Mouse (Mus musculus): Measurements from ENCODE around the gene Taf11. TPM values are rescaled to one million over a fixed set of nuclear protein-coding genes. Genes with fewer than 3 reads are reported as not detected.
A peak's percentile ranks its signal among the peaks of the same experiment; 100 is the strongest.

Gene Taf11
- polyA plus RNA-seq, 1 experiment from 2014 or later, result 47.1 TPM

- no peak for ATAC-seq (ENCODE audit: insufficient number of reproducible peaks, insufficient read depth, low FRiP score, low read depth)
- Histone ChIP-seq H3K9me3 (ENCODE audit: control insufficient read depth, low read length) (no peaks in the 10 kb centered on the region), H3K27me3 (ENCODE audit: control insufficient read depth, insufficient read depth, low read length) (no peaks in the 10 kb centered on the region), H3K4me2 (ENCODE audit: low read length) (no peak overlapping the region), H3K4me3 (ENCODE audit: control insufficient read depth in 1 of 2, insufficient read depth in 1 of 2, low read depth in 1 of 2, low read length in 2 of 2) (no peak overlapping the region), H3K9ac (ENCODE audit: low read length) (no peak overlapping the region), H3K4me1 (ENCODE audit: control insufficient read depth in 2 of 2, insufficient read depth in 2 of 2, low read length in 2 of 2) (peaks cover 39 to 61% of the 10 kb centered on the region in 2 experiments), H3K36me3 (ENCODE audit: control insufficient read depth, insufficient read depth, low read length) (no peaks in the 10 kb centered on the region), H3K27ac (replicated peaks in 1 of 2; ENCODE audit: control insufficient read depth in 1 of 2, insufficient read depth in 1 of 2, low read depth in 2 of 2, low read length in 2 of 2) (no peak overlapping the region)
- 91% methylated on average over 4 of the region's 4 CpGs for WGBS
Measured at GRCm38 (mm10) chr17:27942131-27942530, 32.5 kb upstream of the Taf11 start.

GRCm38 (mm10) chr17:27941698-27942097 lies 32.1 kb upstream of the Taf11 start:
- H3K4me1 ChIP-seq (ENCODE audit: control insufficient read depth in 2 of 2, insufficient read depth in 2 of 2, low read length in 2 of 2), result peaks cover 39 to 62% of the 10 kb centered on the region in 2 experiments
- no peak for ATAC-seq (ENCODE audit: insufficient number of reproducible peaks, insufficient read depth, low FRiP score, low read depth)
- H3K27me3 ChIP-seq (ENCODE audit: control insufficient read depth, insufficient read depth, low read length), result no peaks in the 10 kb centered on the region
- H3K9ac ChIP-seq (ENCODE audit: low read length), result no peak overlapping the region
- H3K27ac ChIP-seq (replicated peaks in 1 of 2; ENCODE audit: control insufficient read depth in 1 of 2, insufficient read depth in 1 of 2, low read depth in 2 of 2, low read length in 2 of 2), result no peak overlapping the region
- no peak overlapping the region for H3K4me3 ChIP-seq (ENCODE audit: control insufficient read depth in 1 of 2, insufficient read depth in 1 of 2, low read depth in 1 of 2, low read length in 2 of 2)
- no peaks in the 10 kb centered on the region for H3K9me3 ChIP-seq (ENCODE audit: control insufficient read depth, low read length)
- no peaks in the 10 kb centered on the region for H3K36me3 ChIP-seq (ENCODE audit: control insufficient read depth, insufficient read depth, low read length)
- 71% methylated on average over 2 of the region's 2 CpGs for WGBS
- H3K4me2 ChIP-seq (ENCODE audit: low read length), result no peak overlapping the region

GRCm38 (mm10) chr17:27941178-27941577 lies 31.5 kb upstream of the Taf11 start:
- ATAC-seq (ENCODE audit: insufficient number of reproducible peaks, insufficient read depth, low FRiP score, low read depth), result no peak
- Histone ChIP-seq H3K4me1 (ENCODE audit: control insufficient read depth in 2 of 2, insufficient read depth in 2 of 2, low read length in 2 of 2) (peaks cover 36 to 59% of the 10 kb centered on the region in 2 experiments), H3K9ac (ENCODE audit: low read length) (no peak overlapping the region; the same call in 1 of the 2 replicates), H3K4me2 (ENCODE audit: low read length) (no peak overlapping the region), H3K27me3 (ENCODE audit: control insufficient read depth, insufficient read depth, low read length) (no peaks in the 10 kb centered on the region), H3K27ac (replicated peaks in 1 of 2; ENCODE audit: control insufficient read depth in 1 of 2, insufficient read depth in 1 of 2, low read depth in 2 of 2, low read length in 2 of 2) (no peak overlapping the region), H3K9me3 (ENCODE audit: control insufficient read depth, low read length) (no peaks in the 10 kb centered on the region), H3K4me3 (ENCODE audit: control insufficient read depth in 1 of 2, insufficient read depth in 1 of 2, low read depth in 1 of 2, low read length in 2 of 2) (no peak overlapping the region), H3K36me3 (ENCODE audit: control insufficient read depth, insufficient read depth, low read length) (no peaks in the 10 kb centered on the region)
- WGBS, result 64% methylated on average over 5 of the region's 5 CpGs

GRCm38 (mm10) chr17:27940352-27940751 lies 30.7 kb upstream of the Taf11 start:
- H3K9ac ChIP-seq (ENCODE audit: low read length), result no peak overlapping the region
- no peak overlapping the region for H3K4me3 ChIP-seq (ENCODE audit: control insufficient read depth in 1 of 2, insufficient read depth in 1 of 2, low read depth in 1 of 2, low read length in 2 of 2)
- H3K4me1 ChIP-seq (ENCODE audit: control insufficient read depth in 2 of 2, insufficient read depth in 2 of 2, low read length in 2 of 2), result peaks cover 28 to 51% of the 10 kb centered on the region in 2 experiments
- H3K4me2 ChIP-seq (ENCODE audit: low read length), result no peak overlapping the region
- no peaks in the 10 kb centered on the region for H3K27me3 ChIP-seq (ENCODE audit: control insufficient read depth, insufficient read depth, low read length)
- no peaks in the 10 kb centered on the region for H3K9me3 ChIP-seq (ENCODE audit: control insufficient read depth, low read length)
- ATAC-seq (ENCODE audit: insufficient number of reproducible peaks, insufficient read depth, low FRiP score, low read depth), result no peak
- no peaks in the 10 kb centered on the region for H3K36me3 ChIP-seq (ENCODE audit: control insufficient read depth, insufficient read depth, low read length)
- peak overlapping the region in 1 of 2 experiments; percentile 25; a peak in 2 of 4 replicates for H3K27ac ChIP-seq (replicated peaks in 1 of 2; ENCODE audit: control insufficient read depth in 1 of 2, insufficient read depth in 1 of 2, low read depth in 2 of 2, low read length in 2 of 2)
- WGBS, result 76% methylated on average over 4 of the region's 4 CpGs

- WGBS, result 65% methylated on average over 5 of the region's 5 CpGs
- peak overlapping the region; percentile 10; the same call in 1 of the 2 replicates for H3K9ac ChIP-seq (ENCODE audit: low read length)
- H3K4me2 ChIP-seq (ENCODE audit: low read length), result no peak overlapping the region
- peak overlapping the region; percentile 68 to 72 for H3K27ac ChIP-seq (replicated peaks in 1 of 2; ENCODE audit: control insufficient read depth in 1 of 2, insufficient read depth in 1 of 2, low read depth in 2 of 2, low read length in 2 of 2)
- no peaks in the 10 kb centered on the region for H3K9me3 ChIP-seq (ENCODE audit: control insufficient read depth, low read length)
- peaks cover 27 to 53% of the 10 kb centered on the region in 2 experiments for H3K4me1 ChIP-seq (ENCODE audit: control insufficient read depth in 2 of 2, insufficient read depth in 2 of 2, low read length in 2 of 2)
- no peaks in the 10 kb centered on the region for H3K27me3 ChIP-seq (ENCODE audit: control insufficient read depth, insufficient read depth, low read length)
- no peak for ATAC-seq (ENCODE audit: insufficient number of reproducible peaks, insufficient read depth, low FRiP score, low read depth)
- H3K4me3 ChIP-seq (ENCODE audit: control insufficient read depth in 1 of 2, insufficient read depth in 1 of 2, low read depth in 1 of 2, low read length in 2 of 2), result no peak overlapping the region
- H3K36me3 ChIP-seq (ENCODE audit: control insufficient read depth, insufficient read depth, low read length), result no peaks in the 10 kb centered on the region
Measured at GRCm38 (mm10) chr17:27939028-27939427, 29.4 kb upstream of the Taf11 start.

GRCm38 (mm10) chr17:27938121-27938754 lies 28.6 kb upstream of the Taf11 start:
- H3K27me3 ChIP-seq (ENCODE audit: control insufficient read depth, insufficient read depth, low read length), result no peaks in the 10 kb centered on the region
- H3K9ac ChIP-seq (ENCODE audit: low read length), result no peak overlapping the region
- H3K9me3 ChIP-seq (ENCODE audit: control insufficient read depth, low read length), result no peaks in the 10 kb centered on the region
- H3K4me2 ChIP-seq (ENCODE audit: low read length), result peak overlapping the region; percentile 0; the same call in 1 of the 2 replicates
- H3K36me3 ChIP-seq (ENCODE audit: control insufficient read depth, insufficient read depth, low read length), result no peaks in the 10 kb centered on the region
- ATAC-seq (ENCODE audit: insufficient number of reproducible peaks, insufficient read depth, low FRiP score, low read depth), result 0 out of 2 replicates have a peak, but pooled peaks have one; percentile 25
- 50% methylated on average over 12 of the region's 12 CpGs for WGBS
- no peak overlapping the region for H3K4me3 ChIP-seq (ENCODE audit: control insufficient read depth in 1 of 2, insufficient read depth in 1 of 2, low read depth in 1 of 2, low read length in 2 of 2)
- peaks cover 27 to 53% of the 10 kb centered on the region in 2 experiments for H3K4me1 ChIP-seq (ENCODE audit: control insufficient read depth in 2 of 2, insufficient read depth in 2 of 2, low read length in 2 of 2)
- peak overlapping the region; percentile 68 to 72 for H3K27ac ChIP-seq (replicated peaks in 1 of 2; ENCODE audit: control insufficient read depth in 1 of 2, insufficient read depth in 1 of 2, low read depth in 2 of 2, low read length in 2 of 2)

- no peak overlapping the region for H3K9ac ChIP-seq (ENCODE audit: low read length)
- no peak for ATAC-seq (ENCODE audit: insufficient number of reproducible peaks, insufficient read depth, low FRiP score, low read depth)
- peaks cover 27 to 52% of the 10 kb centered on the region in 2 experiments for H3K4me1 ChIP-seq (ENCODE audit: control insufficient read depth in 2 of 2, insufficient read depth in 2 of 2, low read length in 2 of 2)
- 0 out of 4 replicates have a peak overlapping the region, but pooled peaks of 1 of the 2 experiments have one; percentile 72 for H3K27ac ChIP-seq (replicated peaks in 1 of 2; ENCODE audit: control insufficient read depth in 1 of 2, insufficient read depth in 1 of 2, low read depth in 2 of 2, low read length in 2 of 2)
- H3K4me3 ChIP-seq (ENCODE audit: control insufficient read depth in 1 of 2, insufficient read depth in 1 of 2, low read depth in 1 of 2, low read length in 2 of 2), result no peak overlapping the region
- no peaks in the 10 kb centered on the region for H3K27me3 ChIP-seq (ENCODE audit: control insufficient read depth, insufficient read depth, low read length)
- no peaks in the 10 kb centered on the region for H3K9me3 ChIP-seq (ENCODE audit: control insufficient read depth, low read length)
- no peak overlapping the region for H3K4me2 ChIP-seq (ENCODE audit: low read length)
- H3K36me3 ChIP-seq (ENCODE audit: control insufficient read depth, insufficient read depth, low read length), result no peaks in the 10 kb centered on the region
- WGBS, result 80% methylated on average over 4 of the region's 4 CpGs
Measured at GRCm38 (mm10) chr17:27937054-27937615, 27.5 kb upstream of the Taf11 start.
